Mouse (Mus musculus) spleen, postnatal 14 days (tissue): ENCODE measurements around the gene Hectd4.

Source experiments
- DNase-seq, 2 experiments: peaks; one replicate each; pipeline ENCODE4 v3.0.0; 2021 to 2022; ENCODE audit warnings: low spot score in 2 of 2

The Hectd4 gene

GRCm38 (mm10) chr5:121343997-121344396 lies 124.0 kb downstream of the Hectd4 start:
- DNase-seq: no peak

GRCm38 (mm10) chr5:121359229-121359628 lies 139.2 kb downstream of the Hectd4 start:
- no peak for DNase-seq

- DNase-seq: no peak
These were observed 141.7 kb downstream of the Hectd4 start for GRCm38 (mm10) chr5:121361696-121362095.

GRCm38 (mm10) chr5:121363441-121363840 lies 143.4 kb downstream of the Hectd4 start:
- DNase-seq: no peak

DNA sequence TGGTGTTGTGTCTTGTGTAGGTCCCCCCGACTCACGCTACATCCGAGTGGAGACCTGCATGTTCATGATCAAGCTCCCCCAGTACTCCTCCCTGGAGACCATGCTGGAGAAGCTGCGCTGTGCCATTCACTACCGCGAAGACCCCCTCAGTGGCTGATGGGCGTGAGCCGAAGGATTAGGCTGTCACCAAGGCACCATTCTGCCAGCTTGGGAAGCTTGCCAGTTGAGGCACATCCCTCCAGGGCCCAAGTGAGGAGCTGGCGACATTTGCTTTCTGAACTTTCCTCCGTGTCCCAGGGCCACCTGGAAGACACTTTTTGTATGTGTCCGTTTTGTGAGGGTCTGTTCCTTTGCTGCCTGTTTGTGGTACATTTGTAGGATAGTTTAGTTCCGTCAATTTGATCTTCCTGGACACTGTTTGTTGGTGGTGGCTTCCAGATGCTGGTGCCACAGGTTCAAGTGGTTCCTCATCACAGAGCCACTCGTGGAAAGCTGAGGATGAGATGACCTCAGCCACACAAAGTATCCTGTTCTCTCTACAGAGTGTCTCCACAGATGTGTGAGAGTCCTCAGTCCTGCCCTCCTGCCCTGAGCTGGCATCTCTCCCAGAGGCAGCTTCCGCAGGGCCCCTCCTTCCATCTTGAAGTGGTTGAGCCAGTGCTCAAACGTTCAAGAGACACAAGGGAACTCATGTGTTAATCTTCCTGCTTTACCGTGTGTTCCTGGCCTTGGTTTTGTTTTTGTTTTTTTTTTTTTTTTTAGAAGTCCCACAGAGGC lies 146.6 kb downstream of the Hectd4 start:
- no peak for DNase-seq

- no peak for DNase-seq
These were observed 147.2 kb downstream of the Hectd4 start for GRCm38 (mm10) chr5:121367255-121367654.

DNA sequence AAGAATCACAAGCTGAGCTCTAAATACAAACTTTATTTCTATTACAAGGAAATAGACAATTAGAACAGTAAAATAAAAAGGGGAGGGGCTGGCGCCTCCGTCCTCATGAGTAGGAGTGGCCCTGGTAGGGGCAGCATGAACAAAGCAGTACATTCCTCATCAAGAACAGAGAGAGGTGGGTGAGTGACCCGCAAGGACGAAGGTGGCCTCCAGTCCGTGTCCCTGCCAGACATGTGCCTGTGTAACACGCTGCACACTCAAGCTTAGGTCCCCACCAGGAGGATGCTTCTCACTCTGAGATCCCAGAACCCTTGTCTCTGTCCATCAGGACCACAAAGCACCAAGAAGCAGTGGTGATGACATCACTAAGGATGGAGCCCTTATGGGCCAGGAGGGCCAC lies 151.7 kb downstream of the Hectd4 start:
- no peak for DNase-seq

- DNase-seq: no peak
These were observed 154.8 kb downstream of the Hectd4 start for GRCm38 (mm10) chr5:121374790-121375189.

DNA sequence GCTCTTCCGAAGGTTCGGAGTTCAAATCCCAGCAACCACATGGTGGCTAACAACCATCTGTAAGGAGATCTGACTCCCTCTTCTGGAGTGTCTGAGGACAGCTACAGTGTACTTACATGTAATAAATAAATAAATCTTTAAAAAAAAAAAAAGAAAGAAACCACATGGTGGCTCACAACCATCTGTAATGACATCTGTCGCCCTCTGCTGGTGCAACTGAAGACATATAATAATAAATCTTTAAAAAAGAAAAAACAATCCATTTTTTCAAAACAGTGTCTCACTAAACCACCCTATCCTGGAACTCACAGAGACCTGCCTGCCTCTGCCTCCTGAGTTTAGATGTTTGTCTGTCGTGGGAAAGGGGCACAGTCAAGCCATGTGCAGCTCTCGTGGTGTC lies 157.0 kb downstream of the Hectd4 start:
- DNase-seq: peak in 1 of 2 experiments; percentile 41

DNA sequence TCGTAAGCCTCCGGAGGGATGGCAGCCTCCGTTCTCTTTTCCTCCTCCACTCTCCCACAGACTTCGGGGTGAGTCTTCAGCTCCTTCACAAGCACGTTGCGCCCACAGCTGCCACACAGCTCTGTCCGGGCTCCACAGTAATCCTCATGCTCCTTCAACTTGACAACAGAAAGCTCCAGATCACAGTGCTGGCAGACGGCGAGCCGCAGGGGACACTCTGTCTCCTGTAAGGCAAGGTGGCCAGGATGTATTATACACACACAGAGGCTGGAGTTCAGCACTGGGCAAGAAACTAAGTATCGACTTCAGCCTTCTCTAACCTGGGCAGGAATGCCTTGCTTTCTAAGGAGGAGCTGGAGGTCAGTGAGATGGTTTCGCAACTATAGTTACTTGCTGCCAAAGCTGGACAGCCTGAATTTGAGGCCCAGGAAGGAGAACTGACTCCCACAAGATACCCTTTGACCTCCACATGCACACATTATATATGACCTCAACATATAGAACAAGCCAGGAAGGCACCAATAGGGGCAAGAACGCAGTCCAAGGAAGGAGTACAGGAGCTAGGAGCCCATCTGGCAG lies 158.7 kb downstream of the Hectd4 start:
- no peak for DNase-seq

DNA sequence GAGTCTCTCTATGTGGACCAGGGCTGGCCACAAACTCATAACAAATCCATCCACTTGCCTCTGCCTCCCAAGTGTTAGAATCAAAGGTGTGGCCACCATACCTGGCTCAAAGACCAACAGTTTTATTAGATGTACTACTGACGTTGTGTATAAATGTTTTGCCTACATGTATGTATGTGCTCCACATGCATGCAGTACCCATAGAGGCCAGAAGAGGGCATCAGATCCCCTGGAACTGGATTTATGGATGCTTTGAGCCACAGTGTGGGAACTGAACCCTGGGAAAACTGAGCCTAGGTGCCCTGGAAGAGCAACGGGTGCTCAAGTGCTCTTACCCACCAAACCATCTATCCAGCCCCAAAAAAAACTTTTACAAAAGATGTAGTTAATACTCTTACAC lies 160.7 kb downstream of the Hectd4 start:
- no peak for DNase-seq

- DNase-seq: no peak
These were observed 164.1 kb downstream of the Hectd4 start for GRCm38 (mm10) chr5:121383857-121384756.

- no peak for DNase-seq
These were observed 164.9 kb downstream of the Hectd4 start for GRCm38 (mm10) chr5:121384757-121385460.

- peak; percentile 86 to 89 for DNase-seq
These were observed 165.6 kb downstream of the Hectd4 start, which contains the start of gene Trafd1 for GRCm38 (mm10) chr5:121385461-121386119. Gene Trafd1, minus strand, starts transcription at chr5:121385632.

- no peak for DNase-seq
These were observed 166.3 kb downstream of the Hectd4 start for GRCm38 (mm10) chr5:121386120-121386909.

- DNase-seq: no peak
These were observed 167.1 kb downstream of the Hectd4 start for GRCm38 (mm10) chr5:121387126-121387525.

GRCm38 (mm10) chr5:121389106-121389505 lies 169.1 kb downstream of the Hectd4 start:
- DNase-seq: no peak

- DNase-seq: no peak
These were observed 169.7 kb downstream of the Hectd4 start for GRCm38 (mm10) chr5:121389691-121390090.

DNA sequence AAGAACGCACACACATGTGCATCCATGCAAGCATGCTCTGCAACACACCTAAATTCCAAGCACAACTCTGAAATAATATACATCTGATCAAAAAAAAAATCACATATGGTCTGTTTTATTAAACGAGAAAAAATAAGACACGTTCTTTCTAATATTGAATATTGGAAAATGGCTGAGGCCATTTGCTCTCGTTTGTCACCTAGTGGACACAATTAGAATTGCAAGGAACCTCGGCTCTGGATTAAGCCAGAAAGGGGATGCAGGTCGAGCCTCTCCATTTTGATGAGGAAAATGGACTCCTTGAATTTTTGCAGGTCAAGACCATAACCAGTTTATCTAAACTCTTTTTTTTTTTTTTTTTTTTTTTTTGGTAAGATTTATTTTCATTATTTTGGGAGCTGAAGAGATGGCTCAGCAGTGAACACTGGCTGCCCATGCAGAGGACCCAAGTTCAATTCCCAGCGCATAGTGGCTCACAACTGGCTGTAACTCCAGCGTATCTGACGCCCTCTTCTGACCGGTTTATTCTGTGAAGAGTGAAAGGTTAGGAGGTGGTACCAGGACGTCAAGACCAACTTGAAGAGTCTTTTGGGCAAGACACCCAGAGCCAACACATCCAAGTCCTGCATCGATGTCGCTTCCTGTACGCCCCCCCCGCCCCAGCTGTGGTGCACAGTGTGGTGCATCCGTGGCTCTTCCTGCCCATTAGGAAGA lies 172.8 kb downstream of the Hectd4 start:
- peak in 1 of 2 experiments; percentile 33 for DNase-seq

GRCm38 (mm10) chr5:121393402-121393801 lies 173.4 kb downstream of the Hectd4 start:
- DNase-seq: no peak
